Mouse (Mus musculus) liver, embryonic 11.5 days (tissue): Measurements from ENCODE around the gene Narfl. TPM values are rescaled to one million over a fixed set of nuclear protein-coding genes. Genes with fewer than 3 reads are reported as not detected.

Experiments used
- ATAC-seq: fragments of 200-750 bp; cut with Nextera tagmentation; replicated peaks from 2 replicates; pipeline ENCODE4 v1.8.0; 2017; ENCODE audit warnings: moderate number of reproducible peaks, mild to moderate bottlenecking, moderate TSS enrichment, moderate library complexity; ENCODE audit not compliant: low FRiP score
- DNase-seq: peaks from one replicate; pipeline ENCODE4 v3.0.0-alpha.2; 2017; ENCODE audit warnings: low spot score
- H3K27ac ChIP-seq: fragments of 300-500 bp; sonication (generic); 2 replicates; pipeline ENCODE4 v1.5.1; 2014; ENCODE audit warnings: mild to moderate bottlenecking, low read depth, low read length, control low read depth
- H3K27me3 ChIP-seq: fragments of 300-500 bp; sonication (generic); replicated peaks from 2 replicates; pipeline ENCODE4 v1.6.1; 2014; ENCODE audit warnings: low read length, mixed read lengths; ENCODE audit not compliant: control insufficient read depth, insufficient read depth
- H3K36me3 ChIP-seq: fragments of 300-500 bp; sonication (generic); 2 replicates; pipeline ENCODE4 v1.6.1; 2014; ENCODE audit warnings: mild to moderate bottlenecking, low read length, moderate library complexity, mixed read lengths; ENCODE audit not compliant: control insufficient read depth, insufficient read depth
- H3K4me1 ChIP-seq: fragments of 300-500 bp; sonication (generic); replicated peaks from 2 replicates; pipeline ENCODE4 v1.6.1; 2014; ENCODE audit warnings: low read length, mixed read lengths; ENCODE audit not compliant: control insufficient read depth, insufficient read depth
- H3K4me2 ChIP-seq: fragments of 300-500 bp; sonication (generic); 2 replicates; pipeline ENCODE4 v1.6.1; 2014; ENCODE audit warnings: mild to moderate bottlenecking, control low read depth, moderate library complexity
- H3K4me3 ChIP-seq: fragments of 300-500 bp; sonication (generic); 2 replicates; pipeline ENCODE4 v1.5.1; 2014; ENCODE audit warnings: low read depth, low read length, control low read depth
- H3K9ac ChIP-seq: fragments of 300-500 bp; sonication (generic); 2 replicates; pipeline ENCODE4 v1.6.1; 2014; ENCODE audit warnings: low read depth, low read length, control low read depth
- H3K9me3 ChIP-seq: fragments of 300-500 bp; sonication (generic); 2 replicates; pipeline ENCODE4 v1.6.1; 2016; ENCODE audit warnings: low read length, inconsistent platforms, mixed read lengths; ENCODE audit not compliant: control insufficient read depth
- WGBS: fragments of 180-500 bp; shearing (Covaris S2); extraction: QIAGEN DNeasy Blood & Tissue Kit; methylation state at CpG from one replicate; pipeline ENCODE4 v1.1.7; 2014; 5-methylcytosine and 5-hydroxymethylcytosine counted together
- polyA plus RNA-seq: library from polyadenylated mRNA; unstranded; fragments of >200 nt; fragmentation: Nextera tagmentation; extraction: Ambion mirVana; gene quantifications from 2 replicates; pipeline ENCODE4 v1.2.1, GENCODE M21; 2014

Gene Narfl
- polyA plus RNA-seq: 28.4 and 29.9 TPM in 2 replicates

DNA sequence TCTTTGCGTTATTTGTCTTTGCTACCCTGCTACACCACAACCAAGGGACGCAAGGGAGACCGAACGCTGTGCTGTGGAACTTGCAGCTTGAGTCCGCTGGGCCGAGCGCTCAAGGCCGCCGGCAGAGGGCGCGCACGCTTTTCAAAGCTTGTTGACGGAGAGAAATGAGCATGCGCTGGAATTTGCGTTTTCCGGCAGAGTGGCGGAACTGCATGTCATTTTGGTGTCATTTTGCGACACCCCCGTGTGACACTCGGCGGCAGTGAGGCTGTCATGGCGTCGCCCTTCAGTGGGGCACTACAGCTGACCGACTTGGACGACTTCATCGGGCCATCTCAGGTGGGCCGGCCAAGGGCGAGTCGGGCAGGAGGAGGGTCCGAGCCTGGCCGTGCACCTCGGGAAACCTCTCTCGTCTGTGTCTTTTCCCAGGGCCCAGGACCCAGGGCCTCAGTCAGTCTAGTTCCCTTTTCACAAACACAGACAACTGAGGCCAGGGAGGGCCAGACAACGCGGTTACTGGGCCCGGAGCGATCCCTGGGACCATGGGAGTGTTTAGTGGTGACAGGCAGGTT lies at the start of gene Narfl:
Narfl (plus strand) TSS at position 228 of the 572 bp plus-strand sequence.
- H3K27ac ChIP-seq: no peak within 1 kb of the TSS
- peak; percentile 83 for ATAC-seq

DNA sequence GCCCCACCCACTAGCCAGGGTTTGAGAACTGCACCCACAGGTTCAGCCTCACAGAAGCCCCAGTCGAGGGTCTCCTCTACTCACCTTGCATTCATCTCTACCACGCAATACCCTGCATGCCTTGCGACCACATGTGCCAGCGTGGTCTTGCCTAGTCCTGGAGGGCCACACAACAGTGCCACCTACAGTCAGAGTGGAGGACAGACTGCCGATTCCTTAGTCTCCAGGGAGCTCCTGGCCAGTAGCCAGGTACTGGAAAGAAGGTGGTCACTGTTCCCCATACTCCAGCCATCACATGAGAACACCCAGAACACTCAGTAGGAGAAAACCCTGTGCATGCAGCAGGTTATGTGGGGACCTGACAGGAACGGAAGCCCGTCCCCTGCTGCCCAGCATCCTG lies 49.7 kb upstream of the Narfl start:
- Histone ChIP-seq H3K9me3 (no peaks in the 10 kb centered on the region), H3K27ac (no peak overlapping the region), H3K4me3 (no peak overlapping the region), H3K4me1 (peaks cover 14% of the 10 kb centered on the region), H3K9ac (no peak overlapping the region), H3K27me3 (no peaks in the 10 kb centered on the region), H3K36me3 (peaks cover 27% of the 10 kb centered on the region), H3K4me2 (no peak overlapping the region)
- DNase-seq (no peak), ATAC-seq (no peak)
- 80% methylated on average over 7 of the region's 7 CpGs for WGBS

More for the DNA sequence above, at the start of gene Narfl:
- Histone ChIP-seq H3K9ac (peak within 1 kb of the TSS; percentile 75), H3K36me3 (peaks cover 5% of the 10 kb centered on the region; the same call in 1 of the 2 replicates), H3K4me3 (peak within 1 kb of the TSS; percentile 71), H3K27me3 (peaks cover 3% of the 10 kb centered on the region; the same call in 1 of the 2 replicates), H3K4me2 (peak within 1 kb of the TSS; percentile 91), H3K4me1 (peaks cover 10% of the 10 kb centered on the region), H3K9me3 (no peaks in the 10 kb centered on the region)
- WGBS: under 1% methylated on average over 37 of the region's 37 CpGs
- DNase-seq: peak; percentile 99

DNA sequence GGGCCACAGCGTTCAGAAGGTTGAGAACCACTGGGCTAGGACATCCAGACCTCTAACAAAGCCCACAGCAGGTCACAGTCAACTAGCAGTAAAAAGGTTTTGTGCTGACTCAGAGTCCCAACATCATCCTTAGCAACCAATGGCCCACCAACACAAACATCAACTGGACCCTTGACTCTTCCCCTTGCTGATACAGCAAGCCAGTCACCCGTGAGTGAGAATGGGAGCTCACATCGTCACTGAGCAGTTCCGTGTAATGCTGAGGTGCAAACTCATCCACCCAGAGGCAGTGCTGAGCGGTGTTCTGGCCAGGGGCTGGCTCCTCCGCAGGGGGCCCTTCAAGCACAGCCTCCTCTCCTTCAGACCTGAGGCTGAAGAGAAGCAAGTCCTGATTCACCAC lies 48.3 kb upstream of the Narfl start:
- Histone ChIP-seq H3K36me3 (peaks cover 23% of the 10 kb centered on the region), H3K4me3 (no peak overlapping the region), H3K9me3 (no peaks in the 10 kb centered on the region), H3K27ac (no peak overlapping the region), H3K9ac (no peak overlapping the region), H3K4me1 (peaks cover 14% of the 10 kb centered on the region), H3K27me3 (no peaks in the 10 kb centered on the region), H3K4me2 (no peak overlapping the region)
- 82% methylated on average over 6 of the region's 6 CpGs for WGBS
- ATAC-seq: no peak
- no peak for DNase-seq

- peaks cover 18% of the 10 kb centered on the region; the same call in 1 of the 2 replicates for H3K36me3 ChIP-seq
- H3K4me1 ChIP-seq: peaks cover 14% of the 10 kb centered on the region
- DNase-seq (peak; percentile 96), ATAC-seq (peak; percentile 99)
- no peaks in the 10 kb centered on the region for H3K9me3 ChIP-seq
- peak within 1 kb of the TSS; percentile 79 for H3K4me3 ChIP-seq
- H3K4me2 ChIP-seq: peak within 1 kb of the TSS; percentile 85
- H3K27me3 ChIP-seq: no peaks in the 10 kb centered on the region
- whole genome bisulfite sequencing: 1% methylated on average over 37 of the region's 37 CpGs
- H3K27ac ChIP-seq: no peak within 1 kb of the TSS
- peak within 1 kb of the TSS; percentile 84 for H3K9ac ChIP-seq
Observed at GRCm38 (mm10) chr17:25727265-25728008, 46.1 kb upstream of the Narfl start, which contains the start of the genes Chtf18 and Rpusd1. Gene Chtf18 (minus strand): TSS chr17:25727419. Gene Rpusd1 (plus strand): TSS chr17:25727670.

GRCm38 (mm10) chr17:25728009-25728270 lies 45.6 kb upstream of the Narfl start:
- Histone ChIP-seq H3K27ac (no peak overlapping the region), H3K27me3 (no peaks in the 10 kb centered on the region), H3K4me1 (peaks cover 14% of the 10 kb centered on the region), H3K9ac (peak overlapping the region; percentile 84), H3K36me3 (peaks cover 13% of the 10 kb centered on the region; the same call in 1 of the 2 replicates), H3K4me3 (peak overlapping the region; percentile 65), H3K9me3 (no peaks in the 10 kb centered on the region), H3K4me2 (peak overlapping the region; percentile 74)
- 20% methylated on average over 4 of the region's 4 CpGs for WGBS
- DNase-seq (no peak), ATAC-seq (no peak)

DNA sequence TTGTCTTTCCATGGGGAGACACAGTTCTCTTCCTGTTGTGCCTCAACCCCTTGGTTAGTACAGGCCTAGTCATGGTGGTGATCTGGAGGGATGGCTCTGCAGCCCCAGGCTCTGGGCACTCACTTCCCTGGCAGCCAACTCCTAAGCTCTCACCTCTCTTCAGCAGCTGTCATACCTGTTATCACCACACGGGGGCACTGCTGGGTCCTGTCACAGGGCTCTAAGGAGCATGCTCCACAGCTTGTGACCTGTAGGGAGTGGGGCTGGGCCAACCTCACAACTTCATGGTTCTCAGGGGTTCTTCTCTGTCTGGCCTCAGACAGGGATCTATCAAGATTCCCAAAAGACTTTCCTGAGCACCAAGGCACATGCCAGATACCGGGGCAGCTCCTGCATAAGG lies 41.5 kb upstream of the Narfl start:
- ATAC-seq (no peak), DNase-seq (peak; percentile 78)
- H3K9me3 ChIP-seq: no peaks in the 10 kb centered on the region
- H3K4me2 ChIP-seq: no peak overlapping the region
- peaks cover 7% of the 10 kb centered on the region; the same call in 1 of the 2 replicates for H3K36me3 ChIP-seq
- peaks cover 7% of the 10 kb centered on the region for H3K4me1 ChIP-seq
- H3K9ac ChIP-seq: no peak overlapping the region
- no peaks in the 10 kb centered on the region for H3K27me3 ChIP-seq
- 16% methylated on average over 2 of the region's 2 CpGs for WGBS
- no peak overlapping the region for H3K27ac ChIP-seq
- H3K4me3 ChIP-seq: no peak overlapping the region

DNA sequence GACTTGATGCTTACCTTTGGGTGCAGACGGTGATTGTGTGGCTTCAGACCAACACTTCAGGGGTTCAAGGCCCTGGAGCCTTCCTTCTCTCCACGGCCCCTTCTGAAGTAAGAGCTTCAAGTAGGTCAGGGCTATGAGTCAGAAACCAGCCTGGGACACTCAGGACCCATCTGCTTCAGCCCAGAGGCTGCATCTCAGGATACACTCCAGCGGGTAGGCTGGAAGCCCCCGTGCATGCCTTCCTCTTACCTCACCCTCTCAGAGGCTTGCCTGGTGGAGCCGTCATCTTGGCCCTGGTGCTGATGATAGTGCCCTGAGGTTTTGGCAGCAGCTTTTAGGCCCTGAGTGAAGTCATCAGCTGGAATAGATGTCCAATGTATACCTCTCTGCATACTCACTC lies 38.3 kb upstream of the Narfl start:
- 80% methylated on average over 5 of the region's 5 CpGs for WGBS
- no peak for ATAC-seq
- DNase-seq: no peak
- Histone ChIP-seq H3K36me3 (peaks cover 4% of the 10 kb centered on the region; the same call in 1 of the 2 replicates), H3K4me1 (no peaks in the 10 kb centered on the region), H3K9ac (no peak overlapping the region), H3K27me3 (no peaks in the 10 kb centered on the region), H3K27ac (no peak overlapping the region), H3K4me3 (no peak overlapping the region), H3K9me3 (no peaks in the 10 kb centered on the region), H3K4me2 (no peak overlapping the region)

DNA sequence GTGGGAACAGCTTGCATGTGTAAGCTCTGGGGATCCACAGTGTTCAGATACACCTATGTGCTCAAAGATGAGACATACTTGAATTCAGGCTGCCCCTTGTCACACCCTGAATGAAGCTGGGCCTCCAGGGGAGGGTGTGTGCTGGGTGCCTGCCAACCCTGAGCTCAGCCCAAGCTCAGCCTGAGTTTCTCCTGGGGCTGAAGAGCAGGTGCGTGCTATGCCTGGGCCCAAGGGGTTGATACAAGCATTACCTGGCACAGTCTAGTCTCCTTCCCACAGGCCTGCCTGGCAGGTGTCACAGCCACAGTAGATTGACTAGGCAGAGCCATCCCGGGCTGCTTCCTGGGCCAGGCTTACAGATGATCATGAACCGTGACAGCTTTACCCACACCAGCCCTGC lies 37.8 kb upstream of the Narfl start, which contains the start of gene Mslnl:
Mslnl (plus strand) TSS at position 298 of the 400 bp plus-strand sequence.
- 0 out of 2 replicates have a peak, but pooled peaks cover 1% of the 10 kb centered on the region for H3K36me3 ChIP-seq
- ATAC-seq: no peak
- H3K9ac ChIP-seq: no peak within 1 kb of the TSS
- no peak for DNase-seq
- H3K27me3 ChIP-seq: no peaks in the 10 kb centered on the region
- WGBS: 73% methylated on average over 3 of the region's 3 CpGs
- no peaks in the 10 kb centered on the region for H3K4me1 ChIP-seq
- H3K4me3 ChIP-seq: no peak within 1 kb of the TSS
- no peaks in the 10 kb centered on the region for H3K9me3 ChIP-seq
- no peak within 1 kb of the TSS for H3K4me2 ChIP-seq
- H3K27ac ChIP-seq: no peak within 1 kb of the TSS
